Mouse (Mus musculus) MEL (cell line): ENCODE data around the gene Adam10. TPM values are rescaled to one million over a fixed set of nuclear protein-coding genes. Genes with fewer than 3 reads are reported as not detected.

Experiments used
- DNase-seq: peaks from one replicate; pipeline ENCODE4 v3.0.0; 2011; ENCODE audit warnings: low read depth, low spot score
- H3K27ac ChIP-seq: 2 replicates; pipeline ENCODE4 v1.5.1; 2012; ENCODE audit warnings: low read depth, mild to moderate bottlenecking, control low read depth, low read length, moderate library complexity; ENCODE audit not compliant: control insufficient read depth
- H3K27me3 ChIP-seq, 2 experiments: fragments of 150-350 bp in 1 of 2; sonication (generic) in 1 of 2; 2 replicates each; pipeline ENCODE4 v1.6.1; 2012; ENCODE audit warnings: low read length in 2 of 2, mild to moderate bottlenecking in 2 of 2, improper control_type of control experiment in 1 of 2, moderate library complexity in 1 of 2; ENCODE audit not compliant: insufficient read depth in 2 of 2, control insufficient read depth in 1 of 2
- H3K36me3 ChIP-seq, 2 experiments: 2 replicates each; pipeline ENCODE4 v1.6.1; 2012 to 2014; ENCODE audit warnings: low read length in 2 of 2, improper control_type of control experiment in 1 of 2, inconsistent platforms in 1 of 2, mild to moderate bottlenecking in 1 of 2; ENCODE audit not compliant: insufficient read depth in 2 of 2, control insufficient read depth in 1 of 2
- H3K4me1 ChIP-seq, 2 experiments: fragments of 150-350 bp in 1 of 2; sonication (generic) in 1 of 2; 2 replicates each; pipeline ENCODE4 v1.6.1; 2012; ENCODE audit warnings: low read length in 2 of 2, improper control_type of control experiment in 1 of 2, mild to moderate bottlenecking in 1 of 2; ENCODE audit not compliant: insufficient read depth in 2 of 2, control insufficient read depth in 1 of 2
- H3K4me3 ChIP-seq, 2 experiments: fragments of 150-350 bp in 1 of 2; sonication (generic) in 1 of 2; 2 replicates each; pipeline ENCODE4 v1.5.1; 2012; ENCODE audit warnings: low read depth in 2 of 2, low read length in 2 of 2, mild to moderate bottlenecking in 2 of 2, moderate library complexity in 2 of 2, control low read depth in 1 of 2, improper control_type of control experiment in 1 of 2; ENCODE audit not compliant: control insufficient read depth in 1 of 2, insufficient read depth in 1 of 2
- H3K79me2 ChIP-seq: 2 replicates; pipeline ENCODE4 v1.6.1; 2012; ENCODE audit warnings: mild to moderate bottlenecking, low read length, moderate library complexity; ENCODE audit not compliant: control insufficient read depth, poor library complexity, insufficient read depth
- H3K9ac ChIP-seq: 2 replicates; pipeline ENCODE4 v1.6.1; 2012; ENCODE audit warnings: low read depth, mild to moderate bottlenecking, control low read depth, low read length, moderate library complexity; ENCODE audit not compliant: control insufficient read depth, poor library complexity, severe bottlenecking
- H3K9me3 ChIP-seq: fragments of 150-350 bp; sonication (generic); replicated peaks from 2 replicates; pipeline ENCODE4 v1.6.1; 2012; ENCODE audit warnings: mild to moderate bottlenecking, low read length, improper control_type of control experiment, moderate library complexity; ENCODE audit not compliant: insufficient read depth
- CHD2 ChIP-seq: IDR thresholded peaks from 2 replicates; pipeline ENCODE4 v1.6.1; 2011; ENCODE audit warnings: low read length, improper control_type of control experiment
- E2F4 ChIP-seq: IDR thresholded peaks from 2 replicates; pipeline ENCODE4 v1.6.1; 2011; ENCODE audit warnings: low read depth, low read length, improper control_type of control experiment, borderline replicate concordance
- ELF1 ChIP-seq: IDR thresholded peaks from 2 replicates; pipeline ENCODE4 v1.6.1; 2014; ENCODE audit warnings: low read depth, mild to moderate bottlenecking, inconsistent platforms, low read length, improper control_type of control experiment, moderate library complexity
- EP300 ChIP-seq, 2 experiments: IDR thresholded peaks; 2 replicates each; pipeline ENCODE4 v1.6.1; 2011; ENCODE audit warnings: improper control_type of control experiment in 2 of 2, low read length in 2 of 2, low read depth in 1 of 2, mild to moderate bottlenecking in 1 of 2
- ETS1 ChIP-seq: IDR thresholded peaks from 2 replicates; pipeline ENCODE4 v1.6.1; 2012; ENCODE audit warnings: low read depth, mild to moderate bottlenecking, inconsistent platforms, low read length, improper control_type of control experiment, moderate library complexity
- HCFC1 ChIP-seq: IDR thresholded peaks from 2 replicates; pipeline ENCODE4 v1.6.1; 2012; ENCODE audit warnings: low read depth, mild to moderate bottlenecking, inconsistent platforms, low read length, improper control_type of control experiment, moderate library complexity
- KAT2A ChIP-seq: conservative IDR thresholded peaks from 2 replicates; pipeline ENCODE4 v1.6.1; 2012; ENCODE audit warnings: low read depth, low read length, improper control_type of control experiment, inconsistent platforms
- MAFK ChIP-seq: IDR thresholded peaks from 2 replicates; pipeline ENCODE4 v1.6.1; 2011; ENCODE audit warnings: low read depth, mild to moderate bottlenecking, low read length, improper control_type of control experiment, borderline replicate concordance
- MAX ChIP-seq: IDR thresholded peaks from 2 replicates; pipeline ENCODE4 v1.6.1; 2011; ENCODE audit warnings: low read length, improper control_type of control experiment
- MAZ ChIP-seq: IDR thresholded peaks from 2 replicates; pipeline ENCODE4 v1.6.1; 2012; ENCODE audit warnings: low read depth, mild to moderate bottlenecking, inconsistent platforms, low read length, improper control_type of control experiment
- MXI1 ChIP-seq: IDR thresholded peaks from 2 replicates; pipeline ENCODE4 v1.6.1; 2011; ENCODE audit warnings: mild to moderate bottlenecking, low read depth, low read length, improper control_type of control experiment
- NELFE ChIP-seq: IDR thresholded peaks from 2 replicates; pipeline ENCODE4 v1.6.1; 2011; ENCODE audit warnings: low read depth, low read length, improper control_type of control experiment
- NRF1 ChIP-seq: IDR thresholded peaks from 2 replicates; pipeline ENCODE4 v1.6.1; 2014; ENCODE audit warnings: low read depth, mild to moderate bottlenecking, inconsistent platforms, low read length, improper control_type of control experiment, moderate library complexity; ENCODE audit not compliant: poor library complexity, insufficient read depth, severe bottlenecking
- POLR2A ChIP-seq, 2 experiments: IDR thresholded peaks; 2 replicates each; pipeline ENCODE4 v1.6.1; 2011 to 2012; ENCODE audit warnings: low read length in 2 of 2, mild to moderate bottlenecking in 2 of 2, control low read depth in 1 of 2, improper control_type of control experiment in 1 of 2, low read depth in 1 of 2, moderate library complexity in 1 of 2; ENCODE audit not compliant: control insufficient read depth in 1 of 2, insufficient read depth in 1 of 2, poor library complexity in 1 of 2
- POLR2AphosphoS2 ChIP-seq: IDR thresholded peaks from 2 replicates; pipeline ENCODE4 v1.6.1; 2011; ENCODE audit warnings: low read length, improper control_type of control experiment
- POLR2AphosphoS5 ChIP-seq: IDR thresholded peaks from 2 replicates; pipeline ENCODE4 v1.6.1; 2012; ENCODE audit warnings: low read depth, borderline replicate concordance, mild to moderate bottlenecking, inconsistent platforms, low read length, moderate library complexity, mixed read lengths
- SIN3A ChIP-seq: IDR thresholded peaks from 2 replicates; pipeline ENCODE4 v1.6.1; 2012; ENCODE audit warnings: low read length, improper control_type of control experiment, inconsistent platforms
- TAL1 ChIP-seq: IDR thresholded peaks from 2 replicates; pipeline ENCODE4 v1.6.1; 2012; ENCODE audit warnings: mild to moderate bottlenecking, inconsistent platforms, low read length, moderate library complexity, mixed read lengths
- TCF12 ChIP-seq: IDR thresholded peaks from 2 replicates; pipeline ENCODE4 v1.6.1; 2014; ENCODE audit warnings: low read depth, mild to moderate bottlenecking, inconsistent platforms, low read length, improper control_type of control experiment, moderate library complexity
- UBTF ChIP-seq: IDR thresholded peaks from 2 replicates; pipeline ENCODE4 v1.6.1; 2012; ENCODE audit warnings: low read depth, mild to moderate bottlenecking, inconsistent platforms, low read length, improper control_type of control experiment, moderate library complexity, borderline replicate concordance; ENCODE audit not compliant: insufficient read depth
- USF1 ChIP-seq: IDR thresholded peaks from 2 replicates; pipeline ENCODE4 v1.6.1; 2014; ENCODE audit warnings: low read depth, mild to moderate bottlenecking, inconsistent platforms, low read length, improper control_type of control experiment, moderate library complexity
- USF2 ChIP-seq, 2 experiments: IDR thresholded peaks; 2 replicates each; pipeline ENCODE4 v1.6.1; 2011 to 2012; ENCODE audit warnings: improper control_type of control experiment in 2 of 2, low read length in 2 of 2, borderline replicate concordance in 1 of 2, inconsistent platforms in 1 of 2, low read depth in 1 of 2, mild to moderate bottlenecking in 1 of 2; ENCODE audit not compliant: insufficient read depth in 1 of 2
- ZMIZ1 ChIP-seq: IDR thresholded peaks from 2 replicates; pipeline ENCODE4 v1.6.1; 2012; ENCODE audit warnings: low read depth, mild to moderate bottlenecking, inconsistent platforms, low read length, improper control_type of control experiment, moderate library complexity
- ZNF384 ChIP-seq: IDR thresholded peaks from 2 replicates; pipeline ENCODE4 v1.6.1; 2012; ENCODE audit warnings: low read depth, mild to moderate bottlenecking, inconsistent platforms, low read length, improper control_type of control experiment
- polyA plus RNA-seq, 2 experiments: library from polyadenylated mRNA; stranded (reverse) in 1 of 2; unstranded in 1 of 2; fragments of >175 nt in 1 of 2; fragments of >200 nt in 1 of 2; gene quantifications; 2 replicates each; pipeline versions ENCODE4 v1.2.1 to v1.2.4; 2012; ENCODE audit warnings: low replicate concordance in 2 of 2, low read depth in 1 of 2; ENCODE audit not compliant: insufficient read length in 2 of 2, insufficient read depth in 1 of 2, missing spikeins in 1 of 2
- total RNA-seq: library from RNA; depleted of rRNA; stranded (reverse); fragments of 300-350 nt; gene quantifications from 2 replicates; pipeline ENCODE4 v1.2.3, GENCODE M21; 2012; rRNA removed

The Adam10 gene
- total RNA-seq (20.3 and 23.1 TPM in 2 replicates), polyA plus RNA-seq (100 to 1,000 TPM in 1 of 2 experiments, 10 to 100 TPM in 1; 52.0 to 127 TPM)

DNA sequence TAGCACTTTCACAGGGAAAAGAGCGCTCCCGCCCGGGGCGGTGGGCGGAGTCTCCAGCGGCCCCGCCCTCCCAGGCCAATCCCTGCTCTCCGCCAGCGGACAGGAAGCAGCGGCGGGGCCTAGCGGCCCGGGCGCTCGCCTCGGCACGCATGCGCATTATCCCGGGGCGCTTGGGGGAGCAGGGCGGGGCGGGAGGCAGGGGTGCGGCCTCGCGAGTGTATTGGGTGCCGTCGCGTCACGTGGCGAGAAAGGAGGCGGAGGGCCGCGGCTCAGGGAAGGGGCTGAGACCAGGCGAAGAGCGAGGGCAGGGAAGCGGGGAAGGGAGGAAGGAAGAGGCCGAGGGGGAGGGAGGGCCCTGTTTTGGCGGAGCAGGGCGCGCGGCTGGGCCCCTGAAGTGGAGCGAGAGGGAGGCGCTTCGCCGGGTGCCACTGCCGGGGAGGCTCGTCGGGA is at the start of gene Adam10:
TSS of gene Adam10 (plus strand) at position 316 of the 450 bp plus-strand sequence.
- H3K36me3 ChIP-seq = peaks cover 2 to 38% of the 10 kb centered on the region in 2 experiments
- peaks cover 14 to 26% of the 10 kb centered on the region in 2 experiments for H3K4me1 ChIP-seq
- H3K27ac ChIP-seq = peak within 1 kb of the TSS; percentile 86
- peak within 1 kb of the TSS; percentile 96 to 99 for H3K4me3 ChIP-seq
- H3K9me3 ChIP-seq = no peaks in the 10 kb centered on the region
- peak; percentile 98 for DNase-seq
- no peak for TF ChIP-seq E2F4
- peak; percentile 55; the same call in 1 of the 2 replicates for TF ChIP-seq SIN3A
- peak; percentile 89 for TF ChIP-seq NRF1
- no peak for TF ChIP-seq CHD2
- peak; percentile 84 for TF ChIP-seq NELFE
- TF ChIP-seq HCFC1 = peak; percentile 69; the same call in 1 of the 2 replicates
- no peak for TF ChIP-seq TAL1
- TF ChIP-seq TCF12 = peak; percentile 75; the same call in 1 of the 2 replicates
- TF ChIP-seq KAT2A = no peak
- TF ChIP-seq ZNF384 = no peak
- TF ChIP-seq MXI1 = 0 out of 2 replicates have a peak, but pooled peaks have one; percentile 31
- peak; percentile 77 for TF ChIP-seq ELF1
- TF ChIP-seq MAZ = peak; percentile 89
- peak; percentile 62; the same call in 1 of the 2 replicates for TF ChIP-seq UBTF
- peak; percentile 83 for TF ChIP-seq MAX
- peak; percentile 46 to 92; a peak in 3 of 4 replicates for TF ChIP-seq USF2 (IDR thresholded peaks at IDR 0.05; ENCODE audit: borderline replicate concordance in 1 of 2, insufficient read depth in 1 of 2, low read depth in 1 of 2, low read length in 2 of 2)
- TF ChIP-seq POLR2AphosphoS2 = peak; percentile 65; the same call in 1 of the 2 replicates
- no peak for TF ChIP-seq ETS1
- peak in 1 of 2 experiments; percentile 15; a peak in 2 of 4 replicates for TF ChIP-seq EP300 (IDR thresholded peaks at IDR 0.05; ENCODE audit: low read depth in 1 of 2, low read length in 2 of 2)
- TF ChIP-seq ZMIZ1 = peak; percentile 83; the same call in 1 of the 2 replicates
- TF ChIP-seq USF1 = peak; percentile 100
- TF ChIP-seq POLR2A (IDR thresholded peaks at IDR 0.05; ENCODE audit: control insufficient read depth in 1 of 2, insufficient read depth in 1 of 2, low read depth in 1 of 2, low read length in 2 of 2, poor library complexity in 1 of 2) = peak; percentile 90 to 94
- no peak for TF ChIP-seq MAFK
- TF ChIP-seq POLR2AphosphoS5 = no peak
- H3K79me2 ChIP-seq = peaks cover 40% of the 10 kb centered on the region
- peak within 1 kb of the TSS; percentile 98 for H3K9ac ChIP-seq
- H3K27me3 ChIP-seq = no peaks in the 10 kb centered on the region
